Mouse (Mus musculus) B cell, adult 2 months (primary cell): ENCODE data around the gene Dll1.

Source experiments
- DNase-seq, 2 experiments: peaks; one replicate each; pipeline ENCODE4 v3.0.0; 2022

Dll1 gene

DNA sequence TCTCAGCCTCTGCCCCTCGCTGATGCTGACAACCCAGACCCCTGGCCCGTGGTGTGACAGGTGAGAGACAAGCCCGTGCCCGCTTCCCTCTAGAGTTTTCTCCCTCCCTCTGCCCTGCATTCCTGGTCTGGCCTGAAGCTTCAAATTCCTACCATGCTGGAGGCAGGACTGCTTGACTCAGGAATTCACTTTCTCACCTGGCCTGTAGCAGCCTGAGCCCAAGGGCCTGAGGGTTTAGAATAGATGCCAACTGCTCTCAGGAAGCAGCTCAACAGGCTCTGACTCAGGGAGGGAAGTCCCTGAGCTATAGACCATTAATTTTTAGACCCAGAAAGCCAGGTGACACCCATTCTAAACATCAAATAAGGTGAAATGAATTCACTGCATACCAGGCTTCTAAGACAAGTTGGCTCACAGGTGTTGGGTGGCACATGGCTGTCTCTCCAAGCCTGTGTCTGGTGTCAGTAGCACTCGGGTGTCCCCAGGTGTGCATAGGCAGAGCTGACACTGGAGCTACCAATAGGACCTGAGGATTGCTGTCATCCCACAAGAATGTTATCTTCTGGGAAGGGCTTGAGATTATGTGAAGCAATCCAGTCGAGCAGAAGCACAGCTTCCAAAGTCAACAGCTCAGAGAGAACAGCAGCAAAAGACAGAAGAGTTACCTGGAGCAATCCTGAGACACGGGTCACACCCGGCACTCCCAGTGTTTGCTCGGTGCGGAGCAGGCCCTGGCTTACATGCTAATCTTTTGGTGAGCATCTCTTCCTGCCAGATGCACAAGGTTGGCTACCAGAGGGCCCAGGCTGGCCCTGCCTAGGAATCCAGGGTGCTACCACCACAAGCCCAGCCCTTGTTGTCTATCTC, 50.5 kb downstream of the Dll1 start:
- DNase-seq, result no peak

DNA sequence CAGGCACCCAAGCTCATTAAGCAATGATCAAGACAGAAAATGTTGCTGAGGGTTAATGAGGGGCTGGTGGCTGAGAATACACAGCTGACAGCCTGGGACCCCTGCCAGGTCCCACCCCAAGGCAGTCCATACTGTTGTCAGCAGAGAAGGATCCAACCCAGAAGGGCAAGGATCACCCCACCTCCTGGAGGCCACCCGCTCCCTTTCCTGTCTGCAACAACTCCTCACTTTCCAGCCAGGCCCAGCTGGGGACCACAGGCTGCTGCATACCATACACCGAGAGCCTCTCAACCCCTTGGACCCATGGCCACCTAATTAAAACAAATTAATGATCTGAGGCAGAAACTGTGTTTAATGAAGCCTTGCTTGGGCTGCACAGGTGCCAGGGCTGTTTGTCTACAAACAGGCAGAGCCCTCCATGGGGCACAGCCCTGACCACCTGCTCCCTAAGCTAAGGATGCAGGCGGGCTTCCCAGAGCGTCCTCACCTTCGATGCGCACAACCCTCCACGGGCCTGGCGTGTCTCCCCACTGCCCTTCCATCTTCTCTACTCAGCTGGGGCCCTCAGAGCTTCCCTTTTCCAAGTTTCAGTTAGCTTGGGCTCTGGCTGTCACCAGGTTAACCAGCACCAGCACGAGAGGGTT, 53.4 kb downstream of the Dll1 start:
- no peak for DNase-seq
